Mouse (Mus musculus) brain, adult 2 months (tissue): ENCODE measurements at regions not wholly inside any gene's neighbourhood (a gene's known extent, or its start where the extent isn't known, plus 50 kb on each side); places are given as distances from the start of the nearest gene placed in this dataset.

ENCODE experiments used
- DNase-seq: peaks from one replicate; pipeline ENCODE4 v3.0.0; 2011; ENCODE audit warnings: low read depth, low spot score

DNA sequence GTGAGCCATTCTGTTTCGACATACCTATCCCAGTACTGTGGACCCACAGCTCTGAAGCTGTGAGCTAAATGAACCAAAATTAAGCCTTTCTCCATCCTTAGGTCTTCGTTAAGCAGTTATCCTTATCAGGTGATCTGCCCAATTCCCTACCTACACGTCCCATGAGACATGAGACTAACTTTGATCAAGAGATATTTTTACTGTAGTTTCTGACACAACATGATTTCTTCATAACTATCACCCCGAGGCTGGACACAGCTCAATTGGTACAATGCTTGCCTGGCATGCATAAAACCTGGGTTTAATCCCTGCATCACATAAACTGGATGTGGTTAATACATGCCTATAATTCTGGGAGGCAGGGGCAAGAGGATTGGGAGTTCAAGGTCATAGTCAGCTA, 82.2 kb upstream of the Elovl6 start:
- no peak for DNase-seq

DNA sequence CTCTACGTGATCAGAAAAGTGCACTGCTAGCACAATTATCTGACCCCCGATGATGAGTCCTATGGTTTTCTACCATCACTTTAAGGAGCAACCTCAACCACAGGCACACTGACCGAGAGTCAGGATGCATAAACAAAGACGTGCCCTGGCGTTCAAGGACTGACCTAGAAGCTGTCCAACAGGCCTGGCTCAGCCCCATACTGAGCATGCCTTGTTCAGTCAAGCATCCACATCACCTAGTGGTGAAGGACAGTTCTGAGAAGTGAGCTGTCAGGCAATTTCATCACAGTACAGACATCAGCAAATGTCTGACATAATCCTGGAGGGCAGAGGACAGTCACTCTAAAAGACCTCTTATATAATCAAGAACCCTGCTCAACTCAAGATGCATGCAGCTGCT, 81.5 kb upstream of the Elovl6 start:
- DNase-seq = no peak

DNA sequence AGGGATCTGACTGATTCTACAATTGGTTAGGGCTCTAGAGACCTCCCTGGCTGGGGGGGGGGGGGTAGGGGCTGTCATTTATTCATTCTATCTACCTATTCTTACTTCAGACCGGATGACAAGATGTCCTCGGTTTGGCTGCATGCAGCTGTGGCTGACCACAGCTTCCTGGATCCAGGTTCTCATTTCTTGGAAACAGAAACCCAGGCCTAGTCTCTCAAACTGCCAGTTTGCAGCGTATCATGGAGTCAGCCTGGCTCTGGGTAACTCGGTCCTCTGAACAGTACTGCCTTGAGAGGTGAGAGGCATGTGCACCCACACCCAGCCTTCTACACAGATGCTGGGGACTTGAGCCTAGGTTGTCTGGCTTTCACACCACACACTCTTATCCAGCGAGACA, 62.1 kb upstream of the Elovl6 start:
- DNase-seq = no peak

DNA sequence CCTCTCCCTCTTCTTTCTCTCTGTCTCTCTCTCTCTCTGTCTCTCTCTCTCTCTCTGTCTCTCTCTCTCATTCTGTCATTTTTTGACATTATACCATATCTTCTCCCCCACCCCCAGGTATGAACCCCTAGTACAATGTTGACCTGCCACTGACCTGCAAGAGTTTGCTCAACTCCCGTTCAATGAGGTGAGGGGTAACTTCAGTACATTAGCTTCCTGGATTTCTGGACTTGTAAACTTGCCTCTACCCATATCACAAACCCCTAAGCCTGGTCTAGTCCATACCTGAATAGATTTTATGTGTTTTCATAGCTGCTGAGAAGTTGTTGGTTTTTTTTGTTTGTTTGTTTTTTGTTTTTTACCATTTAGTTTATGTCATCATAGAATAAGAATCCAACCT, 60.8 kb upstream of the Elovl6 start:
- DNase-seq = no peak

DNA sequence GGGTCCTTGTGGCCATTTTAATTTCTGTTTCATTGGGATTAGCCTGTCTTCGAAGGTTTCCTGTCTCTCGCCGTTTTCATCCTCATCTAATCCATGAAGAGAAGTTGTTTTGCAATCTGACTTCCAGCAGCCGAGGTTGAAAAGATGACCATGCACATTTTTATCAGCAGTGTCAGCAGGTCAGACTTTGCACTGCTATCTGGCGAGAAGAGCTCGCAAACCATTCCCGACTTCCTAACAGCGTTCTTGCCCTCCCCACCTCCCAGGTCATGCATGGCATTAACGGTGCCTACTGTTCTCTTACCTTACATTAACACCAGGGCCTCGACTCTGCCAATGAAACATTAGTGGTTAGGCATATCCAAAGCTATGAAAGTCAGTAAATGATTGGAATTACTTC, 60.1 kb upstream of the Elovl6 start:
- no peak for DNase-seq

DNA sequence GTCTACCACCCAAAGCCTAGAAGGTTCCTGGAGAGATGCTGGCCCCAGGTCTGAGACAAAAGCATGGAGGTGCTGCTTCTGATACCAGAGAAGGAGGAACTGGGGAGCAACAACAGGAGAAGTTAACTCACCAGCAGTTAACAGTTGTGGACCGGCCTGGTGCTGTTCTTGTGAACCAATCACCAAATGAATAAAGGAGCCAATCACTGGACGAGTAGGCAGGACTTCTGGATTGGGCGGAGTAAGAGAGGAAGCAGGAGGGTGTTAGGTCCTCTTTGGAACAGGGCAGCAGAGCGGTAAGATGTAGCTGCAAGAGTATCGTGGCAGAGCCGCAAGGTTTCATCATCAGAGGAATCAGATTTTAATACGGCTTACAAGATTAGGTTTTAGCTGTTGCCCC, 57.7 kb upstream of the Elovl6 start:
- no peak for DNase-seq

DNA sequence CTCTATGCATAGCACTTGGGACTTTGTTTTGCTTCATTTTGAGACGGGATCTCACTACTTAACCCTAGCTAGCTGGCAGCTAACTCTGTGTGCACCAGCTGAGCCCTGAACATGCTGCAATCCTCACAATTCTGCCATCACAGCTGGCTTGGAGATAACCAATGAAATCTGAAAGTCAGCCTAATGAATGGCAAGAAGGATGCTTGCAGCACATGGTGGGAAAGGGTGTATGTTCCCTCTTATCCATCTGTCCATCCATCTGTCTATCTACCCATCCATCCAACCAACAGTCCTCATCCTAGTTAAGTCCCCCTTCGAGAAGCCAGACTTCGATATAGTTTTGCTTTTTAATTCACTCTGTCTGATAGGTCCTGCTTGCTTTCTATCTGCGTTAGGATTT, 55.9 kb upstream of the Elovl6 start:
- peak; percentile 14 for DNase-seq

- DNase-seq = peak; percentile 37
Observed at GRCm38 (mm10) chr3:129478093-129478492, 54.1 kb upstream of the Elovl6 start.

- no peak for DNase-seq
Observed at GRCm38 (mm10) chr3:129481293-129481692, 50.9 kb upstream of the Elovl6 start.
